Mouse (Mus musculus) cerebellum, adult (tissue): ENCODE data around the gene Pi16.

Source experiments
- ATAC-seq: cut with Nextera tagmentation; 2 replicates; pipeline ENCODE4 v1.9.2; 2017; ENCODE audit warnings: mild to moderate bottlenecking, moderate library complexity, mixed read lengths; ENCODE audit not compliant: insufficient number of reproducible peaks, low FRiP score, low TSS enrichment

Gene Pi16

GRCm38 (mm10) chr17:29326531-29327529 lies 9.3 kb downstream of the Pi16 start:
- ATAC-seq, result no peak

- ATAC-seq, result no peak
Measured at GRCm38 (mm10) chr17:29327691-29328090, 10.2 kb downstream of the Pi16 start.

- ATAC-seq, result no peak
Measured at GRCm38 (mm10) chr17:29330221-29330620, 12.7 kb downstream of the Pi16 start.

DNA sequence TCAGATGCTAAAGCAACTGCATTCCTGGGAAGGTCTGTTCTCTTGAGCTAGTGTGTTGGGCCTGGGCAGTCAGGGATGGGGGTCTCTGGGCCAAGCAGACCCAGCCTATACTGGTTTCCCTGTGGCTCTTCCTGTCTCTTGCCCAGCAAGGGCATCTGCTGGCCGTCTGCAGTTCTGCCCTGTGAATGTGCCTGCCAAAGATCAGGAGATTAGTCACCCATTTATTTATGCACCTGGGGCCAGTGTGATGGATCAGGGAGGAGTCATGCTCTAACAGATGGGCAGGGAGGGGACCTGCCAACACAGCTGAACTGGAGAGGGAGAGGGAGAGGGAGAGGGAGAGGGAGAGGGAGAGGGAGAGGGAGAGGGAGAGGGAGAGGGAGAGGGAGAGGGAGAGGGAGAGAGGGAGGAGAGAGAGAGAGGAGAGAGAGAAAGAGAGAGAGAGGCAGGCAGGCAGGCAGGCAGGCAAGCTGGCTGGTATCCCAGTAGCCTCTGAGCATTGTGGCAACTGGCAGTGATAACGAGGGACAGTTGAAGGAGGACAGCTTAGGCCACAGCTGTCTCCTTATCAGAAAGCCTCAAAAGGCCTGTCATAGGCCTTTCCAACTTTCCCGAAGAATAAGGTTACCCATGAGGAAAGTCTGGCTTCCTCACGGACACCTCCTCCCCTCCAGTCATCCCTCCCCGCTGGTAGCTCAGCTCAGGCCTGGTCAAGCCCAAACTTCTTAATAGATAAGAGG lies 13.4 kb downstream of the Pi16 start:
- peak; percentile 79 for ATAC-seq

DNA sequence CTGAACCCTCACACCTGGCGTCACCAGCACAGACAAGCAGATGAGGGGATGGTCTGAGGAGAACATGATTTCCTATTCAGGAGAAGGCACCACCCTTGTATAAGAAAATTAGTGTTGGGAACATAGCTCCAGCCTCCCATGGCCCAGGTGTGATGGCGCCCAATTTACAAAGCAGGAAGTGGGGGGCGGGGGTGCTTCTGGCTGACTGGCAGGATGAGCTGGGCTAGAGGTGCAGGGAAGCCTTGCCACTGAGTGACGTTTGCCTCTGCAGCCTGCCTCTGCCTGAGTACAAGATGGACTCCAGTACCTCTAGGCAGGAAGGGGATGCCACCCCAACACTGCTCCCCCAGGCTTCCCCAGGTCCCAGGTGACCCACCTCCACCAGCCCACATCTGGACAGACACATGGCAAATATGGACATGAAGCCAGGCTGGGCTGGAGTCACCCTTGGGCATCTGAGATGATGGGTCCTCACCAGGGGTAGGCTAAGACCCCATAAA lies 14.8 kb downstream of the Pi16 start:
- no peak for ATAC-seq

DNA sequence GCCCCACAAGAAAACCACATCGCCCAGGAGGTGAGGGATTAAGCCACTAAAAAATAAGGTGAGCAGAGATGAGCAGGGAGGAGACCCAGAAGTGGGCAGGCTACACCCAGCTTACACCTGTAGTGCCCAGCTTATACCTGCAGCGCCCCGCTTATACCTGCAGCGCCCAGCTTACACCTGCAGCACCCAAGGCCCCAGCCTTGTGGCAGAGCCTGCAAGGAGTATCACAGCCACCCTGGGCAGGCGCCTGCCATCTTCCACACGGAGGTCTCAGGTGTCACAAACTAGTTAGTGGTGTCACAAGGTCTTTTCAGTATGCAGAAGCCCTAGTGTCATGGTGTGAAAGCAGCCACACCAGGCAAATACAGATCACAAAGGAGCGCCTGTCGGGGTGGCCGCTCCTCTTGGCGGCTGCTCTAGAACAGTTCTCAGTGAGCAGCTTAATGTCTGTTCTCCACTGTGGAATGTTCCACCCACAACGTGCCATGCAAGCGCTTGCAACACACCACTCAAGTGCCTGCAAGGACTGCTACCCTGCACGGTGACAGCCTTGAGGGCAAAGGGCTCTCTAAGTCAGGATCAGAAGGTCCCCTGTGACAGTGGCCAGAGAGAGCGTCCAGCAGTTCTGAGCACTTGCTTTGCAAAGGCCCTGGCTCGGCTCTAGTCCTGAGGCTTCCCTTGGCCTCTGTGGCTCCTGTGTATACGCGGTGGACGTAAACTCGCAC lies 18.9 kb downstream of the Pi16 start:
- no peak for ATAC-seq

- ATAC-seq, result no peak
Measured at GRCm38 (mm10) chr17:29337979-29338823, 20.7 kb downstream of the Pi16 start.

DNA sequence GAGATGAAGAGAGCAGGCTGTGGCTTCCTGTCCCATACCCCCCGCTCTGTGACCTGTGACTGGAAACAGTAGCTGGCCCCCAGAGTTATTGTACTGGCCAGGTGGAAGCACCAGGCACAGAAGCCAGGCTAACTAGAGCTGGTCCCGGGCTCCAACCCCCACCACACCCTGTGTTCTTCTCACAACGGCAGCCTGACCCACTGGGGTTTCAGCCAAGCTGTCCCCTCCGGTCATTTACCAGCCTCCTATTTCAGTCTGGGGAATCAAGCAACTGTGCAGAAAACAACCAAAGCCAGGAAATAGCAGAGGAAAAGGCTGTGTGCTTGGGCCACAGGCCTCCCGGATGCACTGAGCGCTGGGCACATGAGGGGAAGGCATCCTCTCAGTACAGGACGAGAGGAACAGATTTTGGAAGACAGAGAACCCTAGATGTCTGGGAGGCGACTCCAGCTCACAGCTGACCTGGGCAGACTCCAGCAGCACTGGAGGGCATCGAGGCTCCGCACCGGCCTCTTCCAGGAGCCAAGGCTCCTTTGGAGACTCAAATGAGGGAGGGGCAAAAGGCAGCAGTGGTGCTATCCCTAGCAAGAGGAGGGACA lies 21.8 kb downstream of the Pi16 start:
- no peak; the same call in 1 of the 2 replicates for ATAC-seq

- ATAC-seq, result no peak
Measured at GRCm38 (mm10) chr17:29340406-29341261, 23.2 kb downstream of the Pi16 start.

DNA sequence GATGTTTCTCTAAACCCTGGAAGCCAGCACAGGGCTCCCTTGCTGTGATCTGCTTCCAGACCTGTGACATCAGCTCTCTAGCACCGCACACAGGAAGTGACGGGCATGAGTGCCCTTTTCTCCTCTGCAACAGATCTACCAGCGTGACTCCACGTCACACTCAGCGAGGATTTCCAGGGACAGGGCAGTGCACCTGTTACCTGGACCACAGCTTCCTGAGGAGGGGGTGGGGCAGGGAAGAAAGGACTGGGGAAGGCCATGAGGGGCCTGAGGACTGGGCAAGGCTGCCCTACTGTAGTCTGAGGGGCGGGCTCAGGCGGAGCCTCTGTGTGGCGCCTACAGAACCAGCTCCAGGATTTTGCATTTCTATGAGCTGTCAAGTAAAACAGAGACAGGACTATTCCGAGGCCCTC lies 24.1 kb downstream of the Pi16 start:
- no peak for ATAC-seq

GRCm38 (mm10) chr17:29342010-29342910 lies 24.8 kb downstream of the Pi16 start:
- no peak for ATAC-seq

- no peak for ATAC-seq
Measured at GRCm38 (mm10) chr17:29343241-29343640, 25.8 kb downstream of the Pi16 start.

- no peak for ATAC-seq
Measured at GRCm38 (mm10) chr17:29345272-29345671, 27.8 kb downstream of the Pi16 start.

- ATAC-seq, result no peak
Measured at GRCm38 (mm10) chr17:29346496-29347125, 29.1 kb downstream of the Pi16 start.

DNA sequence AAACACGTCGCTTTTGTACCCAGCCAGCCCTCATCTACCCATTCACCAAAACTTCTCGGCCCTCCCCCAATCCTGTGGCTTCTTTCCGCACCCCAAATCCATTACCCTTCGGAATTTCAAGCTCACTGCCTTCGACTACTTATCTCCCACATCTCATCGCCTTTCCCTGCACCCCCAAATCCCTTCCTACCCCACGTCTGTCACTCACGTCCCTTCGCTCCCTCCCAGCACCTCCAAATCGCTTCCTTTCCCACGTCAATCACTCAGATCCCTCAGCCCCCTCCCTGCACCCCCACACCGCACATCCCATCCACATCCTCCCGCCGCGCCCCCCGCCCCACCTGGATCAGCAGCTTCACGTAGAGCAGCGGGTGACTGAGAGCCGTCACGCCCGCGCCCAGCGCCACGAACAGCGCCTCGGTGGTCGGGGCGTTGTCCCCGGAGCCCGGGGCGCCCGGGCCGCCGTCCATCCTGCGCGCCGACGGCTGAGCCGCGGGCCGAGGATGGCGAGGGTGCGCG lies 29.7 kb downstream of the Pi16 start:
- 0 out of 2 replicates have a peak, but pooled peaks have one; percentile 2 for ATAC-seq

- ATAC-seq, result peak; percentile 91
Measured at GRCm38 (mm10) chr17:29347645-29348256, 30.3 kb downstream of the Pi16 start, which contains the start of gene Mtch1. TSS of gene Mtch1 (minus strand) at chr17:29347934.
